Mouse (Mus musculus) embryonic facial prominence, embryonic 12.5 days (tissue): ENCODE data around the gene Prrx2. TPM values are rescaled to one million over a fixed set of nuclear protein-coding genes. Genes with fewer than 3 reads are reported as not detected.
A peak's percentile ranks its signal among the peaks of the same experiment; 100 is the strongest.

Experiments used
- ATAC-seq: fragments of 200-750 bp; cut with Nextera tagmentation; 2 replicates; pipeline ENCODE4 v1.8.0; 2017; ENCODE audit not compliant: insufficient number of reproducible peaks, insufficient read depth, low FRiP score, low TSS enrichment
- H3K27ac ChIP-seq: fragments of 300-500 bp; sonication (generic); 2 replicates; pipeline ENCODE4 v1.5.1; 2016; ENCODE audit warnings: mild to moderate bottlenecking
- H3K27me3 ChIP-seq: fragments of 300-500 bp; sonication (generic); 2 replicates; pipeline ENCODE4 v1.6.1; 2016; ENCODE audit warnings: mild to moderate bottlenecking, moderate library complexity
- H3K36me3 ChIP-seq: fragments of 300-500 bp; sonication (generic); 2 replicates; pipeline ENCODE4 v1.6.1; 2016; ENCODE audit warnings: mild to moderate bottlenecking
- H3K4me1 ChIP-seq: fragments of 300-500 bp; sonication (generic); 2 replicates; pipeline ENCODE4 v1.6.1; 2016
- H3K4me2 ChIP-seq: fragments of 300-500 bp; sonication (generic); replicated peaks from 2 replicates; pipeline ENCODE4 v1.6.1; 2016; ENCODE audit warnings: mild to moderate bottlenecking, moderate library complexity
- H3K4me3 ChIP-seq: fragments of 300-500 bp; sonication (generic); 2 replicates; pipeline ENCODE4 v1.5.1; 2016; ENCODE audit warnings: mild to moderate bottlenecking
- H3K9ac ChIP-seq: fragments of 300-500 bp; sonication (generic); 2 replicates; pipeline ENCODE4 v1.6.1; 2016; ENCODE audit warnings: mild to moderate bottlenecking, moderate library complexity
- H3K9me3 ChIP-seq: fragments of 300-500 bp; sonication (generic); 2 replicates; pipeline ENCODE4 v1.6.1; 2016; ENCODE audit warnings: mild to moderate bottlenecking, moderate library complexity
- WGBS: fragments of 180-500 bp; shearing (Covaris S2); methylation state at CpG from one replicate; pipeline ENCODE4 v1.1.7; 2016; 5-methylcytosine and 5-hydroxymethylcytosine counted together
- polyA plus RNA-seq: library from polyadenylated mRNA; unstranded; fragments of >200 nt; fragmentation: Nextera tagmentation; extraction: Ambion mirVana; gene quantifications from 2 replicates; pipeline ENCODE4 v1.2.1, GENCODE M21; 2016

Prrx2 gene
- polyA plus RNA-seq, 1 experiment from 2014 or later = 121 TPM

GRCm38 (mm10) chr2:30901646-30902160, 66.9 kb downstream of the Prrx2 start:
- no peaks in the 10 kb centered on the region for H3K9me3 ChIP-seq
- 0 out of 2 replicates have a peak overlapping the region, but pooled peaks have one; percentile 53 for H3K9ac ChIP-seq
- 0 out of 2 replicates have a peak, but pooled peaks cover 3% of the 10 kb centered on the region for H3K36me3 ChIP-seq

GRCm38 (mm10) chr2:30902256-30902655, 67.5 kb downstream of the Prrx2 start:
- ATAC-seq = no peak
- Histone ChIP-seq H3K9ac (peak overlapping the region; percentile 53), H3K27ac (no peak overlapping the region; the same call in 1 of the 2 replicates)

More at GRCm38 (mm10) chr2:30901646-30902160, 66.9 kb downstream of the Prrx2 start:
- 49% methylated on average over 6 of the region's 6 CpGs for WGBS
- Histone ChIP-seq H3K27ac (no peak overlapping the region), H3K27me3 (no peaks in the 10 kb centered on the region), H3K4me1 (peaks cover 36% of the 10 kb centered on the region), H3K4me2 (peak overlapping the region; percentile 83), H3K4me3 (peak overlapping the region; percentile 48)
- no peak for ATAC-seq

GRCm38 (mm10) chr2:30902726-30903722, 68.3 kb downstream of the Prrx2 start:
- Histone ChIP-seq H3K9me3 (no peaks in the 10 kb centered on the region), H3K4me1 (peaks cover 23% of the 10 kb centered on the region), H3K4me2 (peak overlapping the region; percentile 83), H3K4me3 (peak overlapping the region; percentile 48), H3K9ac (peak overlapping the region; percentile 53), H3K27ac (no peak overlapping the region), H3K27me3 (no peaks in the 10 kb centered on the region), H3K36me3 (0 out of 2 replicates have a peak, but pooled peaks cover 3% of the 10 kb centered on the region)
- ATAC-seq = peak; percentile 71
- WGBS = 9% methylated on average over 37 of the region's 37 CpGs

More at GRCm38 (mm10) chr2:30902256-30902655, 67.5 kb downstream of the Prrx2 start:
- Histone ChIP-seq H3K27me3 (no peaks in the 10 kb centered on the region), H3K9me3 (no peaks in the 10 kb centered on the region), H3K4me1 (peaks cover 30% of the 10 kb centered on the region), H3K4me2 (peak overlapping the region; percentile 83), H3K4me3 (peak overlapping the region; percentile 48), H3K36me3 (0 out of 2 replicates have a peak, but pooled peaks cover 3% of the 10 kb centered on the region)
- 18% methylated on average over 8 of the region's 8 CpGs for WGBS

GRCm38 (mm10) chr2:30904231-30904630, 69.5 kb downstream of the Prrx2 start:
- Histone ChIP-seq H3K9me3 (no peaks in the 10 kb centered on the region), H3K4me2 (no peak overlapping the region), H3K36me3 (0 out of 2 replicates have a peak, but pooled peaks cover 3% of the 10 kb centered on the region), H3K4me1 (peaks cover 21% of the 10 kb centered on the region), H3K9ac (no peak overlapping the region), H3K4me3 (no peak overlapping the region), H3K27me3 (no peaks in the 10 kb centered on the region), H3K27ac (no peak overlapping the region)
- WGBS = 92% methylated on average over 6 of the region's 6 CpGs
- no peak for ATAC-seq

- Histone ChIP-seq H3K27ac (no peak overlapping the region), H3K27me3 (no peaks in the 10 kb centered on the region), H3K9me3 (no peaks in the 10 kb centered on the region), H3K4me2 (no peak overlapping the region), H3K9ac (no peak overlapping the region), H3K4me1 (peaks cover 21% of the 10 kb centered on the region), H3K4me3 (no peak overlapping the region), H3K36me3 (0 out of 2 replicates have a peak, but pooled peaks cover 3% of the 10 kb centered on the region)
- ATAC-seq = no peak
- WGBS = 89% methylated on average over 7 of the region's 7 CpGs
Measured at GRCm38 (mm10) chr2:30904991-30905390, 70.2 kb downstream of the Prrx2 start.

GRCm38 (mm10) chr2:30905906-30906305, 71.1 kb downstream of the Prrx2 start:
- Histone ChIP-seq H3K36me3 (0 out of 2 replicates have a peak, but pooled peaks cover under 1% of the 10 kb centered on the region), H3K4me3 (no peak overlapping the region), H3K27me3 (no peaks in the 10 kb centered on the region), H3K9ac (no peak overlapping the region), H3K9me3 (no peaks in the 10 kb centered on the region), H3K4me2 (no peak overlapping the region), H3K27ac (no peak overlapping the region), H3K4me1 (peaks cover 21% of the 10 kb centered on the region)
- no peak for ATAC-seq
- 76% methylated on average over 8 of the region's 8 CpGs for WGBS

GRCm38 (mm10) chr2:30906641-30907040, 71.9 kb downstream of the Prrx2 start:
- WGBS = 65% methylated on average over 4 of the region's 4 CpGs
- no peak for ATAC-seq
- Histone ChIP-seq H3K9me3 (no peaks in the 10 kb centered on the region), H3K27ac (no peak overlapping the region), H3K4me1 (peaks cover 19% of the 10 kb centered on the region), H3K9ac (no peak overlapping the region), H3K36me3 (no peaks in the 10 kb centered on the region), H3K27me3 (no peaks in the 10 kb centered on the region), H3K4me2 (no peak overlapping the region), H3K4me3 (no peak overlapping the region)

- Histone ChIP-seq H3K36me3 (no peaks in the 10 kb centered on the region), H3K4me3 (no peak overlapping the region), H3K27me3 (no peaks in the 10 kb centered on the region), H3K9ac (no peak overlapping the region), H3K27ac (peak overlapping the region; percentile 12; the same call in 1 of the 2 replicates), H3K4me2 (no peak overlapping the region), H3K9me3 (no peaks in the 10 kb centered on the region), H3K4me1 (peaks cover 11% of the 10 kb centered on the region; the same call in 1 of the 2 replicates)
- ATAC-seq = no peak
- 38% methylated on average over 4 of the region's 4 CpGs for WGBS
Measured at GRCm38 (mm10) chr2:30912291-30912773, 77.6 kb downstream of the Prrx2 start.

- Histone ChIP-seq H3K36me3 (no peaks in the 10 kb centered on the region), H3K27me3 (no peaks in the 10 kb centered on the region), H3K4me1 (peaks cover 11% of the 10 kb centered on the region; the same call in 1 of the 2 replicates), H3K9ac (no peak overlapping the region), H3K4me3 (no peak overlapping the region), H3K4me2 (no peak overlapping the region), H3K27ac (no peak overlapping the region), H3K9me3 (no peaks in the 10 kb centered on the region)
- 88% methylated on average over 8 of the region's 8 CpGs for WGBS
- no peak for ATAC-seq
Measured at GRCm38 (mm10) chr2:30913022-30913421, 78.2 kb downstream of the Prrx2 start.

- Histone ChIP-seq H3K36me3 (no peaks in the 10 kb centered on the region), H3K9ac (no peak overlapping the region), H3K4me3 (no peak overlapping the region), H3K4me1 (peaks cover 22% of the 10 kb centered on the region), H3K27me3 (no peaks in the 10 kb centered on the region), H3K27ac (peak overlapping the region; percentile 41), H3K9me3 (no peaks in the 10 kb centered on the region), H3K4me2 (no peak overlapping the region)
- ATAC-seq = no peak
- WGBS = 18% methylated on average over 3 of the region's 3 CpGs
Measured at GRCm38 (mm10) chr2:30914836-30915235, 80.1 kb downstream of the Prrx2 start.

- no peaks in the 10 kb centered on the region for H3K27me3 ChIP-seq
- no peak for ATAC-seq
- H3K4me2 ChIP-seq = no peak overlapping the region
- peak overlapping the region; percentile 41; the same call in 1 of the 2 replicates for H3K27ac ChIP-seq
- peaks cover 22% of the 10 kb centered on the region for H3K4me1 ChIP-seq
- WGBS = 76% methylated on average over 5 of the region's 5 CpGs
- H3K9ac ChIP-seq = no peak overlapping the region
- no peaks in the 10 kb centered on the region for H3K36me3 ChIP-seq
- no peaks in the 10 kb centered on the region for H3K9me3 ChIP-seq
- H3K4me3 ChIP-seq = no peak overlapping the region
Measured at GRCm38 (mm10) chr2:30915376-30915775, 80.6 kb downstream of the Prrx2 start.
